Mouse (Mus musculus) adrenal gland, postnatal 36 days (tissue): Measurements from ENCODE around the gene Slc4a4. TPM values are rescaled to one million over a fixed set of nuclear protein-coding genes. Genes with fewer than 3 reads are reported as not detected.

Source experiments
- DNase-seq, 2 experiments: peaks; one replicate each; pipeline ENCODE4 v3.0.0; 2021; ENCODE audit warnings: mixed read lengths in 1 of 2
- total RNA-seq, 2 experiments: library from RNA; stranded (reverse); gene quantifications; 2 replicates each; pipeline ENCODE4 v1.2.3; 2021

Gene Slc4a4
- total RNA-seq, 2 experiments from 2014 or later, result 20.1 to 61.2 TPM

- no peak for DNase-seq
Measured at GRCm38 (mm10) chr5:89000598-89000997, 114.0 kb downstream of the Slc4a4 start.

GRCm38 (mm10) chr5:89010116-89010515, 123.5 kb downstream of the Slc4a4 start:
- no peak for DNase-seq

GRCm38 (mm10) chr5:89012456-89012855, 125.8 kb downstream of the Slc4a4 start:
- DNase-seq, result no peak

DNA sequence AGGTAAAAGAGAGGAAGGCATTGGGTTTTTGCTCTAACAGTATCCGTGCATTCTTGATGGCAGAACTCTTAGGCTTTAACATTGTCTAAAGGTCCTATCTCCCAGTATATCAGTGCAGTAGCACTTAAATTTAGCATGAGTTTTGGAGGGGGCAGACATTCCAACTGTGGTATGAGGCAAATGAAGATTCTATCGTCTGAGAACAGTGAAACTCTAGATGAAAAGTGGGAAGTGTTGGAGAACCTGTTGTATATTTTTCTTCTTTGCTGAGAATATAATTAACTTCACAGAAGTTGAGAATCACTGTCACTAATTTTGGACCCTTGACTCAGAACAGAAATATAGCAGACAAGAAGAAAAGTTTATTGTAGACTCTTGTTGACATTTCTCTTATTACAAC, 128.2 kb downstream of the Slc4a4 start:
- DNase-seq, result no peak

GRCm38 (mm10) chr5:89015878-89016277, 129.3 kb downstream of the Slc4a4 start:
- DNase-seq, result no peak

- DNase-seq, result no peak
Measured at GRCm38 (mm10) chr5:89018537-89018936, 131.9 kb downstream of the Slc4a4 start.

GRCm38 (mm10) chr5:89024413-89024812, 137.8 kb downstream of the Slc4a4 start:
- no peak for DNase-seq

DNA sequence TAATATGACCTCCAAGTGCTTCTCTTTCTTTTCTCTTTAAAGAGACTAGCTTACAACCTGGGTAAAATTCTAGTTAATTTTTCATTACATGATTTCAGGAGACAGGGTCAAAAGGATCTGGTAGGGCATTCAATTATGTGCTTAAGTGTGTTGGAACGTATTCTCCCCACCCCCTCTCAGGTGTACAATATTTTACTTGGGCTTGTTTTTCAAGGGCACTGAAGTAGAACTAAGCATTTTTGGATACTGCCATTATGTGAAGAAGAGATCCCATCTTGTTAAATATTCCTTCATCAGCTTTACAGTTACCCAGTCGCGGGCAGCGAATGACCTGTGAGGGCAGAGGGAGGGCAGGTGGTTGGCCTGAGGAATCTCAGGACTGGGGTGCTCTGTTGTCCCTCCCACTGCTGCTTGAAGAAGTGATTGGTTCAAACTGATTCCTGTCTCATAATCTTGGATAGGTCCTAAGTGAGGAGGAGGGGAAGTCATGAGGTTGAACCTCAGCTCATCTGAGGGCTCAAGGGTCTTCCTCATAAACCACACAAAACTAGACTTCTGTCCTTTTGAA, 141.0 kb downstream of the Slc4a4 start:
- DNase-seq, result no peak

DNA sequence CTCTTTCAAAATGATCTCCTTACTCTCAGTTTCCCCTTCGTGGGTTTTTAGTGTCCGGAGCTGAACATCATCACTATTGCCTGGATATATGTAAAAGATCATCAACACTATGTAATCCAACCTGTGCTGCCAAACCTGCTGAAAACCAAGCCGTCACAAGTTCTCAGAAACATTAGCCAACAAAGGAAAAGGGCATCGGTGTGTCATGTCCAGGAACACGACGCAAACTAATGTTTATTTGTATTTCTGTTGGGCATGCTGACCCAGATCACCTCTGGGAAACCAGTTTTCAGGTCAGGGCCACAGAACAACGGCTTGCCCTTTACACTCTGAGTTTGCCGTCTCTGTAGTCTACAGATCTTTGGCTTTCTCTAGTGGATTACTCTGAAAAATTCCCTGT, 146.0 kb downstream of the Slc4a4 start:
- DNase-seq, result peak; percentile 16 to 29

- peak in 1 of 2 experiments; percentile 16 for DNase-seq
Measured at GRCm38 (mm10) chr5:89033256-89033655, 146.6 kb downstream of the Slc4a4 start.

DNA sequence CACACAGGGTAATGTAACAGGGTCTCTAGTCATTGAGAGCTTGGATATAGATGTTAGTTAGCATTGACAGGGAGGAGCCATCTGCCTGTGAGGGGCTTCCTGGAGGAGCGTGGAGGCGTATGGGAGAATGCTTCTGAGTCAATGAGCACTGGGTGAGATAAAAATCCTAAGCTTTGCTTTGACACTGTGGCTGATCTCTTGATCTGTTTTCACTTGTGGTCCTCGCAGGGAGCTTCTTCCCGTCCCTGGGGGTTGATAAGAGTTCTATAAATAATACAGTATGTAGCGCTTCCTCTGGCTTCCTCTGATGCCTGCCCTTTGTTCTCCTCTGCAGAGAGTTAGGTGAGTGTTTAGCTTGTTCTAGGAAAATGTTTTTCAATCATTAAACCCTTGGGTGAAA, 149.5 kb downstream of the Slc4a4 start:
- DNase-seq, result no peak

- peak; percentile 43 to 47 for DNase-seq
Measured at GRCm38 (mm10) chr5:89040814-89041213, 154.2 kb downstream of the Slc4a4 start.

- no peak for DNase-seq
Measured at GRCm38 (mm10) chr5:89043846-89044245, 157.2 kb downstream of the Slc4a4 start.

DNA sequence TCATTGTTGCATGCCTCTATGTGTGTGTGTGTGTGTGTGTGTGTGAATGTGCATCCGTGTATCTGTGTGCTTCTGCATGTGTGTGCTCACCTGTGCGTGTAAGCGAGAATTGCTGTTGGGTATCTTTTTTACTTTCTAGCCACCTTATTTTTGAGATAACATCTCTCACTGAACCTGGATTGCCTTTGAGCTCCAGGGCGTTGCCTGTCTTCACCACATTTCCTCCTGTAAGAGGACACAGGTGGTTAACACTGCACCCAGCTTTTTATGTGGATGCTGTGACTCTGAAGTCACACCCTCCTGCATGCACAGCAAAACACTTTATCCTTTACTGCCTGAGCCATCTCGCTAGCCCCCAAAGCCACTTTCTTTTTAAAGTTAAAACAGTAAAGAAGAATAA, 158.2 kb downstream of the Slc4a4 start:
- no peak for DNase-seq

DNA sequence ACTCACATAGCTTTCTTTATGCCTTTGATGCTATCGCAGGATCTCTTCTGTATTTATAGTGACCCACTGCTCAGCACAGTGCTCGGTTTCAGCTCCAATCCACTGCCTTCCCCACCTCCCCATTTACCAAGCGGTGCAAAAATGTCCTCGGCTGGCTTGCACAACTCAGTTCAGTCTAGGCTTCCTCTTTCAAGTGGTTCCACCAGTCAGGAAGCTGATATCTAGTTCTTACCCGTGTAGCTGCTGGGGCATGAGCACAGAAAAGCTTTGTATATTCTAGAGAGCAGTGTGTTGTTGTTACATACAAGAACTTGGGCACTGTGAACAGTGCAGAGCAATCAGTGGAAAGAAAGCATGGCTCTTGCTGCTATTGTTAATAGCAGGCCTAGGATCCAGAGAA, 165.0 kb downstream of the Slc4a4 start:
- no peak for DNase-seq

- no peak for DNase-seq
Measured at GRCm38 (mm10) chr5:89052230-89052629, 165.6 kb downstream of the Slc4a4 start.

DNA sequence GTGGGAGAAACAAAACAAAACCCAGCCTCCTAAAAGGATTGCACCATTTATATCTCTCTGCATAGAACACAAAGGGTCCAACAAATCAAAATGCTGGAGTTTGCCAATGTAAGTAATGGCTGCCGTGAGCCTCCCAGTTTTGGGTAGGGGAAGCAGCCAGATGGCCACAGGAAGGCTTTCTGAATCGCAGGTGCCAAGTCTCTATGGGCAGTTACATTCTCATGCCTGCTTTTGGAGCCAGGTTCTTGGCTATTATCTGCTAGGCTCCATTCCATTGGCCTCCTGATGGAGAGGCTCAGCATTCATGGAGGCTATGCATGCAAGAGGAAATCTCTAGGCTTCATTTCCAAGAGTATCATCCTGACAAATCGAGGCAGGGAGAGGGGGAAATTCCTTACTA, 169.0 kb downstream of the Slc4a4 start:
- DNase-seq, result no peak

- no peak for DNase-seq
Measured at GRCm38 (mm10) chr5:89056370-89056769, 169.8 kb downstream of the Slc4a4 start.

- DNase-seq, result no peak
Measured at GRCm38 (mm10) chr5:89061097-89061496, 174.5 kb downstream of the Slc4a4 start.

DNA sequence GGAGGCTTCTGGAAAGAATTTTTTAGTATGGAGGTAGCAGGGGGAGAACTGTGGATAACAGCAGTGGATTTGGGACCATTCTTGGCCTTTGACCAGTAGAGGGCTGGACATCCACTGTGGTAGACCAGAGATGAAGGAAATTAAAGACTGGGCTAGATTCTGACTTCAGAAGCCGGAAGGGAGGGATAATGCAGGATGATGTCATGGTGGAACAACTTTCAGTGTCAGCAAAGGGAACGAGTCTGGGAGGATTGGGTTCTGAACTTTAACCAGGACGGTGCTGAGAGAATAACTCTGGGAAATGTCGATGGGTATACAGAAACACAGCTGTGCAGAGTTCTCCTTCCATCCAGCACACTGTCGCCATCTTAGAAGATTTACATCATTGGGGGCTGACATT, 175.7 kb downstream of the Slc4a4 start:
- no peak for DNase-seq

DNA sequence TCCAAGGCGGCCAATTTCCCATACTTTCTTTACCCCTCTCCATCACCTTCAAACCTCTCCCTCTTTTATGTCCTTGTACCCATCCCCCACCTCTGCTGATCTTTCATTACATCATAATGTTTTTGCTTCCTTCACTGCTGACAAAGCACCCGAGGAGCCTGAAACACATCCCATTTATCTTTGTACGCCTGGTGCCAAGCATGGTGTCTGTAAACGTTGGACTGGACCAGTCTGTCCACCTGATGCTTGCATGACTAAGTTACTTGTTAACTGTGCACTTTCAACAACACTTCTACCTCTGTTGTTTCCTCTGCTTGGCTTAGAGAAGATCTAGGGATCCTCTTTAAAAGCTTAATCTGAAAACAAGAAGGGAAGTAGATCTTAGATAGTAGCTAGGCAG, 180.5 kb downstream of the Slc4a4 start:
- DNase-seq, result no peak

DNA sequence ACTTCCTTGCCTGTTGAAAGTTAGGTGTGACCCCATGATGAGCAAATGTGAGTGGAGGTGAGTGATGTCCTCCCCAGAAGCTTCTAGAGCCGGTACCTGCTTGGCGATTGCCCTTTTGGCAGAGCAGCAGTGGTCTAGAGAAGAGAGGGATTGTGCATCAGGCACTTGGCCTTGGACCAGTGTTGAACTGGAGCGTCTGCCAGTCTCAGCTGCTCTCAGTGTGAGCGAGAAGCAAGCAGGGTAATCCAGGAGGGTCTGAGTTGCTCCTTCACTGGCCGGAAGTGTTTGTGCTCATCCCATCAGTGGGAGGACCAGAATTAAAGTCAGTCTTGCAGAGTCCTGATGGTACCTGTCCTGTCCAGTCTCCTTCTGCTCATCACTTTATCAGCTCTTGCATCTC, 181.5 kb downstream of the Slc4a4 start:
- no peak for DNase-seq

GRCm38 (mm10) chr5:89070051-89070450, 183.4 kb downstream of the Slc4a4 start:
- no peak for DNase-seq

- DNase-seq, result no peak
Measured at GRCm38 (mm10) chr5:89071957-89072356, 185.3 kb downstream of the Slc4a4 start.

GRCm38 (mm10) chr5:89077711-89078110, 191.1 kb downstream of the Slc4a4 start:
- DNase-seq, result no peak
